Mouse (Mus musculus) hindbrain, embryonic 14.5 days (tissue): ENCODE data around the gene Cc2d2a. TPM values are rescaled to one million over a fixed set of nuclear protein-coding genes. Genes with fewer than 3 reads are reported as not detected.

Experiments
- ATAC-seq: fragments of 200-750 bp; cut with Nextera tagmentation; 2 replicates; pipeline ENCODE4 v1.8.0; 2017; ENCODE audit warnings: moderate number of reproducible peaks, mild to moderate bottlenecking, moderate TSS enrichment, moderate library complexity; ENCODE audit not compliant: low FRiP score
- DNase-seq: peaks from one replicate; pipeline ENCODE4 v3.0.0-alpha.2; 2015; ENCODE audit warnings: low spot score
- H3K27ac ChIP-seq: fragments of 300-500 bp; sonication (generic); 2 replicates; pipeline ENCODE4 v1.5.1; 2014; ENCODE audit warnings: mild to moderate bottlenecking, moderate library complexity
- H3K27me3 ChIP-seq: fragments of 300-500 bp; sonication (generic); 2 replicates; pipeline ENCODE4 v1.6.1; 2014; ENCODE audit warnings: mild to moderate bottlenecking, low read length, mixed read lengths; ENCODE audit not compliant: control insufficient read depth, insufficient read depth
- H3K36me3 ChIP-seq: fragments of 300-500 bp; sonication (generic); replicated peaks from 2 replicates; pipeline ENCODE4 v1.6.1; 2014; ENCODE audit not compliant: control insufficient read depth, insufficient read depth
- H3K4me1 ChIP-seq: fragments of 300-500 bp; sonication (generic); replicated peaks from 2 replicates; pipeline ENCODE4 v1.6.1; 2014; ENCODE audit warnings: antibody characterized with exemption, low read length, mixed read lengths; ENCODE audit not compliant: control insufficient read depth, insufficient read depth
- H3K4me2 ChIP-seq: fragments of 300-500 bp; sonication (generic); replicated peaks from 2 replicates; pipeline ENCODE4 v1.6.1; 2014; ENCODE audit warnings: mild to moderate bottlenecking, moderate library complexity
- H3K4me3 ChIP-seq: fragments of 300-500 bp; sonication (generic); replicated peaks from 2 replicates; pipeline ENCODE4 v1.5.1; 2014; ENCODE audit warnings: mild to moderate bottlenecking, low read length
- H3K9ac ChIP-seq: fragments of 300-500 bp; sonication (generic); 2 replicates; pipeline ENCODE4 v1.6.1; 2014
- H3K9me3 ChIP-seq: fragments of 300-500 bp; sonication (generic); 2 replicates; pipeline ENCODE4 v1.6.1; 2016; ENCODE audit warnings: low read length; ENCODE audit not compliant: control insufficient read depth
- WGBS: fragments of 180-500 bp; shearing (Covaris S2); extraction: QIAGEN DNeasy Blood & Tissue Kit; methylation state at CpG from one replicate; pipeline ENCODE4 v1.1.7; 2014; 5-methylcytosine and 5-hydroxymethylcytosine counted together
- polyA plus RNA-seq: library from polyadenylated mRNA; unstranded; fragments of >200 nt; fragmentation: Nextera tagmentation; extraction: Ambion mirVana; gene quantifications from 2 replicates; pipeline ENCODE4 v1.2.1, GENCODE M21; 2014

The Cc2d2a gene
- polyA plus RNA-seq, 1 experiment from 2014 or later = 6.1 TPM

GRCm38 (mm10) chr5:43787976-43788752 lies 126.0 kb downstream of the Cc2d2a start:
- WGBS = 78% methylated on average over 9 of the region's 9 CpGs
- DNase-seq (no peak), ATAC-seq (no peak)
- Histone ChIP-seq H3K9ac (no peak overlapping the region), H3K27me3 (no peaks in the 10 kb centered on the region), H3K4me1 (no peaks in the 10 kb centered on the region), H3K4me3 (no peak overlapping the region), H3K27ac (no peak overlapping the region), H3K4me2 (no peak overlapping the region), H3K36me3 (no peaks in the 10 kb centered on the region), H3K9me3 (no peaks in the 10 kb centered on the region)

Other genes with a start within 250 kb of the Cc2d2a start
- 1.1 and 1.7 TPM in 2 replicates for gene C1qtnf7, start 146.8 kb upstream of the Cc2d2a start, polyA plus RNA-seq
- not detected in 2 replicates for gene Bst1, start 156.5 kb downstream of the Cc2d2a start, polyA plus RNA-seq
- gene Fbxl5, start 159.3 kb downstream of the Cc2d2a start, polyA plus RNA-seq = 89.6 and 103 TPM in 2 replicates
- 3.3 and 5.2 TPM in 2 replicates for gene Cd38, start 206.2 kb downstream of the Cc2d2a start, polyA plus RNA-seq